Mouse (Mus musculus) liver, embryonic 14 days (tissue): ENCODE data around the gene Mrpl35. TPM values are rescaled to one million over a fixed set of nuclear protein-coding genes. Genes with fewer than 3 reads are reported as not detected.

ENCODE experiments used
- polyA plus RNA-seq: library from polyadenylated mRNA; depleted of rRNA; stranded (reverse); fragments of >200 nt; gene quantifications from 2 replicates; pipeline ENCODE4 v1.2.3, GENCODE M21; 2012; rRNA removed

Mrpl35 gene
- polyA plus RNA-seq, result 13.3 and 13.5 TPM in 2 replicates

GRCm38 (mm10) chr6:71826869-71827268 is at the start of gene Mrpl35:
Gene Mrpl35, minus strand, starts transcription at chr6:71826969.

GRCm38 (mm10) chr6:71830690-71831580 is 4.2 kb upstream of the Mrpl35 start, which contains the start of gene Immt:
Gene Immt, plus strand, starts transcription at chr6:71831331.

Other genes with a start within 250 kb of the Mrpl35 start
- 11.6 and 12.9 TPM in 2 replicates for gene Kdm3a, start 194.0 kb downstream of the Mrpl35 start, polyA plus RNA-seq
- 2.1 and 2.3 TPM in 2 replicates for gene Reep1, start 119.4 kb downstream of the Mrpl35 start, polyA plus RNA-seq
- gene Immt, start 4.4 kb upstream of the Mrpl35 start, polyA plus RNA-seq, result 51.7 and 56.9 TPM in 2 replicates
- 33.2 and 36.1 TPM in 2 replicates for gene Ptcd3, start 81.8 kb upstream of the Mrpl35 start, polyA plus RNA-seq
- gene Polr1a, start 82.1 kb upstream of the Mrpl35 start, polyA plus RNA-seq, result 9.5 and 9.9 TPM in 2 replicates